Mouse (Mus musculus) megakaryocyte, embryonic 14.5 days (primary cell): ENCODE measurements around the gene Snhg11.

Experiments
- FLI1 ChIP-seq: IDR thresholded peaks from 2 replicates; pipeline ENCODE4 v1.6.1; 2012; ENCODE audit warnings: low read length, inconsistent platforms, mixed read lengths
- GATA1 ChIP-seq: IDR thresholded peaks from 3 replicates; pipeline ENCODE4 v1.6.1; 2012; ENCODE audit warnings: mixed read lengths, low read length, inconsistent platforms, borderline replicate concordance

DNA sequence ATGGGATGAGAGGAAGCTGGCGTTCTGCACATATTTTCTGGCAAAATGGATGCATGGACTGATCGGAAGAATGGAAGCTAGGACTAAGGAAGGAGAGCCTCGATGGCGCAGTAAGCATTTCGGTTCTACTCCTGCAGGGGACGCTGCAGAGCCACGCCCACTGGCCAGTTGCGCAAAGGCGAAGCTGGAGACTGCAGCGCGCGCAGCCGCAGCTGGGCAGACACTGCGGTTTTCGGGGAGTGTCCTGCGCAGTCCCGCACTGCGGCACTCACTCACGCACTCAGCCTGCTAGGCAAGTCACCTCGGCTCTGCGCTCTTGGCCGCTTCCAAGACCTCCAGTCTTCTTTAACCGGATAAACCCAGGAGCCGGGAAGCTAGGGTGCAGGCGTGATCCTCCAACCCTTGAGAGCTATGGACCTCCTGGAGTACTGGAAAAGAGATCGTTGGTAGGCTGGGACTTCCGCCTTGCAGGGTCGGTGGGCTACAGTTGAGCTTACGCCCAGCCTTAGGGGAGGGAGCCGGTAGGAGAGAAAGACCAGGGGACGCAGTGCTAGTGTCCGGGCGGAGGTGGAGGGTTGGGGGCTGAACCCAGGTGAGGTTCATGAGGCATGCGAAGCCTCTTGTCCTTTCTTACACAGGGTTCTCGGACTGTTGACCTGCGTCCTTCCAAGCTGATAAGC, at the start of gene Snhg11:
- TF ChIP-seq GATA1 (no peak), FLI1 (no peak)
